Mouse (Mus musculus): Measurements from ENCODE around the gene Zfp74. TPM values are rescaled to one million over a fixed set of nuclear protein-coding genes. Genes with fewer than 3 reads are reported as not detected.

Gene Zfp74
- total and polyA plus RNA-seq, 2 experiments from 2014 or later, result 12.8 to 17.1 TPM

- TF ChIP-seq CTCF (IDR thresholded peaks at IDR 0.05), result no peak
- Histone ChIP-seq H3K27me3 (ENCODE audit: insufficient read depth, low read length) (no peaks in the 10 kb centered on the region), H3K9me3 (ENCODE audit: low read length) (no peaks in the 10 kb centered on the region), H3K4me2 (ENCODE audit: low read depth, low read length, poor library complexity, severe bottlenecking) (no peak overlapping the region), H3K36me3 (ENCODE audit: insufficient read depth, low read length) (peaks cover 17% of the 10 kb centered on the region), H3K27ac (ENCODE audit: low read depth, low read length) (no peak overlapping the region), H3K4me1 (ENCODE audit: insufficient read depth, low read length) (peaks cover 11% of the 10 kb centered on the region; the same call in 1 of the 2 replicates), H3K4me3 (ENCODE audit: low read depth, low read length) (no peak overlapping the region), H3K9ac (replicated peaks; ENCODE audit: low read length, poor library complexity, severe bottlenecking) (no peak overlapping the region)
- WGBS, result 97% methylated on average over 5 of the region's 5 CpGs
- DNase-seq (ENCODE audit: low spot score) (no peak), ATAC-seq (ENCODE audit: low FRiP score) (no peak)
Observed at GRCm38 (mm10) chr7:29987551-29987950, 33.7 kb upstream of the Zfp74 start.

DNA sequence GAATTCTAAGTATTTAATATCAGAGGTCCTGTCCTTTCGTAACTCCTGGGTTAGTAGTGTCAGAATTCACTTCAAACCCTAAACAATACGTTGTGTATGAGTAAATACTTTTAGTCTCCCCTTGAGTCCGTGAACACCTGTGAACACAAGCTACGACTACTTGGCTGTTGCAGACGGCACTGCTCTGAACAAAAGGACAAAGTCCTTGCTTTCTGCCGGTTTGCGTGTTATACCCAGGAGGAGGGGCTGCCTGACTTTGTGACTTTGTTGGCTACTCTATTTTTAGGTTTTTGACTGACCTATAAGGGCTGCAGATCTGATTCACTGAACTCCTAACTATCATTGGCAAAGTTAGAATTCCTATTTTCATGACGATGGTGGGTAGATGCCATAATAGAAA is 32.2 kb upstream of the Zfp74 start:
- H3K27me3 ChIP-seq (ENCODE audit: insufficient read depth, low read length), result no peaks in the 10 kb centered on the region
- TF ChIP-seq CTCF (IDR thresholded peaks at IDR 0.05), result no peak
- H3K9me3 ChIP-seq (ENCODE audit: low read length), result no peaks in the 10 kb centered on the region
- H3K36me3 ChIP-seq (ENCODE audit: insufficient read depth, low read length), result peaks cover 10% of the 10 kb centered on the region
- ATAC-seq (ENCODE audit: low FRiP score) (no peak), DNase-seq (ENCODE audit: low spot score) (no peak)
- WGBS, result 92% methylated on average over 8 of the region's 8 CpGs
- H3K27ac ChIP-seq (ENCODE audit: low read depth, low read length), result no peak overlapping the region
- H3K4me1 ChIP-seq (ENCODE audit: insufficient read depth, low read length), result peaks cover 12% of the 10 kb centered on the region; the same call in 1 of the 2 replicates
- H3K9ac ChIP-seq (replicated peaks; ENCODE audit: low read length, poor library complexity, severe bottlenecking), result no peak overlapping the region
- H3K4me3 ChIP-seq (ENCODE audit: low read depth, low read length), result no peak overlapping the region
- H3K4me2 ChIP-seq (ENCODE audit: low read depth, low read length, poor library complexity, severe bottlenecking), result no peak overlapping the region

DNA sequence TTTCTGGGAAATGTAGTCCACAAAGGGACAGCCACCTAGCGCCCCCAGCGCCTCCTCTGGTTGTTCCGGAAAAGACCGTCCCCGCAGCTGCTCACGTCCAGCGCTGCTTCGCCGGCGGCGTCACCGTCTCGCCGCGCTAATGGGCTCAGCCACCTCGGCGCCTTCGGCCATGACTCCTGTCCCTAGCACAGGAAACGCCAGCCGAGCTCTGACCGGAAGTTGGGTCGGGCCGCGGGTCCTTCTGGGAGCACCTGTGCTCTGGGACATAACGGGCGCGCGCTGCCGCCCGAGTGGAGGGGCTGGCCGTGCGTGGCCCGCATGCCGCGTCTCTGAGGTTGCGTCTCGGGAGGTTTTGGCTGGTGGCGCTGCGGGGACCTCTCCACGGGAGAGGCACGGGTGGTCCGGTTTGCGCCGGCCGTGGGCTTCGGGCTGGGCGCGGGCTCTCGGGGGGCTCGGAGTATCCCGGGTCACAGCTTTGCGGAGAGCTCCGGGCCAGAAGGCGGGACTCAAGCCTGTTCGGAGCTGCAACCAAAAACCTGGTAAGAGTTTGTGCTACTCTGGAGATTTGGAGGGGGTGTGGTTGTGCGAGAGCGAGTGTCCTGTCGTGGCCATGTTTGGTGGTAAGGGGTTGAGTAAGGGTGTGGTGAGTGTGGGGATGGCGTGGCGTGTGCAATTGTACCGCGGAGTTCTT is 29.9 kb upstream of the Zfp74 start, which contains the start of gene Zfp568:
Gene Zfp568 (plus strand): TSS at position 266 of the 691 bp plus-strand sequence.
- TF ChIP-seq CTCF (IDR thresholded peaks at IDR 0.05), result peak; percentile 77
- peak; percentile 94 for ATAC-seq (ENCODE audit: low FRiP score)
- DNase-seq (ENCODE audit: low spot score), result peak; percentile 96
- Histone ChIP-seq H3K4me2 (ENCODE audit: low read depth, low read length, poor library complexity, severe bottlenecking) (peak within 1 kb of the TSS; percentile 70), H3K4me1 (ENCODE audit: insufficient read depth, low read length) (peaks cover 12% of the 10 kb centered on the region; the same call in 1 of the 2 replicates), H3K9ac (replicated peaks; ENCODE audit: low read length, poor library complexity, severe bottlenecking) (peak within 1 kb of the TSS; percentile 83), H3K27me3 (ENCODE audit: insufficient read depth, low read length) (no peaks in the 10 kb centered on the region), H3K27ac (ENCODE audit: low read depth, low read length) (peak within 1 kb of the TSS; percentile 82), H3K36me3 (ENCODE audit: insufficient read depth, low read length) (peaks cover 3% of the 10 kb centered on the region; the same call in 1 of the 2 replicates), H3K4me3 (ENCODE audit: low read depth, low read length) (peak within 1 kb of the TSS; percentile 94), H3K9me3 (ENCODE audit: low read length) (no peaks in the 10 kb centered on the region)
- WGBS, result under 1% methylated on average over 61 of the region's 62 CpGs

GRCm38 (mm10) chr7:29983340-29983689 is 29.4 kb upstream of the Zfp74 start:
- Histone ChIP-seq H3K27me3 (ENCODE audit: insufficient read depth, low read length) (no peaks in the 10 kb centered on the region), H3K9me3 (ENCODE audit: low read length) (no peaks in the 10 kb centered on the region), H3K4me1 (ENCODE audit: insufficient read depth, low read length) (peaks cover 12% of the 10 kb centered on the region; the same call in 1 of the 2 replicates), H3K4me3 (ENCODE audit: low read depth, low read length) (peak overlapping the region; percentile 94), H3K36me3 (ENCODE audit: insufficient read depth, low read length) (0 out of 2 replicates have a peak, but pooled peaks cover 2% of the 10 kb centered on the region), H3K27ac (ENCODE audit: low read depth, low read length) (peak overlapping the region; percentile 82), H3K4me2 (ENCODE audit: low read depth, low read length, poor library complexity, severe bottlenecking) (peak overlapping the region; percentile 70), H3K9ac (replicated peaks; ENCODE audit: low read length, poor library complexity, severe bottlenecking) (peak overlapping the region; percentile 83)
- TF ChIP-seq CTCF (IDR thresholded peaks at IDR 0.05), result no peak
- no peak; the same call in 1 of the 2 replicates for ATAC-seq (ENCODE audit: low FRiP score)
- WGBS, result under 1% methylated on average over 8 of the region's 8 CpGs
- DNase-seq (ENCODE audit: low spot score), result no peak

GRCm38 (mm10) chr7:29982931-29983330 is 29.0 kb upstream of the Zfp74 start:
- Histone ChIP-seq H3K4me3 (ENCODE audit: low read depth, low read length) (peak overlapping the region; percentile 94), H3K4me1 (ENCODE audit: insufficient read depth, low read length) (peaks cover 12% of the 10 kb centered on the region; the same call in 1 of the 2 replicates), H3K4me2 (ENCODE audit: low read depth, low read length, poor library complexity, severe bottlenecking) (peak overlapping the region; percentile 70), H3K27ac (ENCODE audit: low read depth, low read length) (peak overlapping the region; percentile 82), H3K9ac (replicated peaks; ENCODE audit: low read length, poor library complexity, severe bottlenecking) (peak overlapping the region; percentile 83), H3K36me3 (ENCODE audit: insufficient read depth, low read length) (no peaks in the 10 kb centered on the region), H3K9me3 (ENCODE audit: low read length) (no peaks in the 10 kb centered on the region), H3K27me3 (ENCODE audit: insufficient read depth, low read length) (no peaks in the 10 kb centered on the region)
- 20% methylated on average over 6 of the region's 6 CpGs for WGBS
- ATAC-seq (ENCODE audit: low FRiP score) (no peak), DNase-seq (ENCODE audit: low spot score) (no peak)
- no peak for TF ChIP-seq CTCF (IDR thresholded peaks at IDR 0.05)

GRCm38 (mm10) chr7:29982341-29982740 is 28.5 kb upstream of the Zfp74 start:
- H3K4me1 ChIP-seq (ENCODE audit: insufficient read depth, low read length), result peaks cover 12% of the 10 kb centered on the region; the same call in 1 of the 2 replicates
- H3K27ac ChIP-seq (ENCODE audit: low read depth, low read length), result no peak overlapping the region
- peak overlapping the region; percentile 94; the same call in 1 of the 2 replicates for H3K4me3 ChIP-seq (ENCODE audit: low read depth, low read length)
- H3K27me3 ChIP-seq (ENCODE audit: insufficient read depth, low read length), result no peaks in the 10 kb centered on the region
- peak overlapping the region; percentile 70 for H3K4me2 ChIP-seq (ENCODE audit: low read depth, low read length, poor library complexity, severe bottlenecking)
- ATAC-seq (ENCODE audit: low FRiP score) (no peak), DNase-seq (ENCODE audit: low spot score) (no peak)
- WGBS, result 81% methylated on average over 4 of the region's 4 CpGs
- no peak for TF ChIP-seq CTCF (IDR thresholded peaks at IDR 0.05)
- no peak overlapping the region for H3K9ac ChIP-seq (replicated peaks; ENCODE audit: low read length, poor library complexity, severe bottlenecking)
- H3K36me3 ChIP-seq (ENCODE audit: insufficient read depth, low read length), result no peaks in the 10 kb centered on the region
- H3K9me3 ChIP-seq (ENCODE audit: low read length), result no peaks in the 10 kb centered on the region

All from midbrain, postnatal 0 days (tissue).